8 mouse cellular contexts compared by ENCODE assay signal in the genomic region with DNA sequence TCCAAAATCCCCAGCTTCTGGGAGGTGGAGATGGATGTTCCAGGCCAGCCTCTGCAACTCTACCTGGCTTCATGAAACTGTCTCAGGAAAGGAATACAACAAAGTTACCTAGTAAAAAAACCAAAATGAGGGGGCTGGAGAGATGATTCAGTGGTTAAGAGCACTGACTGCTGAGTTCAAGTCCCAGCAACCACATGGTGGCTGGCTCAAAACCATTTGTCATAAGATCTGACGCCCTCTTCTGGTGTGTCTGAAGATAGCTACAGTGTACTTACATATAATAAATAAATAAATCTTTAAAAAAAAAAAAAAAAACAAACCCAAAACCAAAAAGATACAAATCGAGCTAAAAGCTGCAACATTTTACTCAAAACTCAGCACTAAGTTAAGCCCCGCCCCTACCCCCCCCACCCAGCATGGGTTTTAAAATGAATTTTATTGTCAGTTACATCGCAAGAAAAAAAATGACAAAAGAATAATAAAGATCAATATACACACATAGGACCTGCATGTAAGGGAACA. TPM values are rescaled to one million over a fixed set of nuclear protein-coding genes. Genes with fewer than 3 reads are reported as not detected.
DNase-seq lines count a peak whose midpoint lies in the region; ATAC-seq and TF ChIP-seq lines count a peak whose summit lies in the region.

No protein-coding gene starts in this region.

- peak overlapping the region; percentile 70 for H3K9ac ChIP-seq in embryonic facial prominence, embryonic 12.5 days

- TF ChIP-seq POLR2A in cerebellum, adult 2 months (IDR thresholded peaks at IDR 0.05; ENCODE audit: borderline replicate concordance, insufficient read depth, low read length) = no peak
- no peak for TF ChIP-seq POLR2A in myocyte (IDR thresholded peaks at IDR 0.05; ENCODE audit: insufficient read length, low read depth)

- no peaks in the 10 kb centered on the region for H3K9me3 ChIP-seq in embryonic facial prominence, embryonic 12.5 days

- peak overlapping the region; percentile 58 for H3K4me2 ChIP-seq in embryonic facial prominence, embryonic 12.5 days (replicated peaks)
- peak overlapping the region; percentile 91 for H3K4me2 ChIP-seq in myocyte (ENCODE audit: low read depth)

- peak overlapping the region; percentile 79 for H3K27ac ChIP-seq in cerebellum, adult 2 months (ENCODE audit: insufficient read depth, low read length)
- peak overlapping the region; percentile 99 for H3K27ac ChIP-seq in embryonic facial prominence, embryonic 12.5 days

- H3K27me3 ChIP-seq in cerebellum, adult 2 months (ENCODE audit: control insufficient read depth, insufficient read depth, low read length) = no peaks in the 10 kb centered on the region
- H3K27me3 ChIP-seq in embryonic facial prominence, embryonic 12.5 days = no peaks in the 10 kb centered on the region
- no peaks in the 10 kb centered on the region for H3K27me3 ChIP-seq in myocyte (ENCODE audit: control insufficient read depth, insufficient read depth, insufficient read length)

- peak overlapping the region; percentile 63 for H3ac ChIP-seq in myocyte (ENCODE audit: control insufficient read depth, insufficient read length)

- TF ChIP-seq CTCF in cerebellum, adult 2 months (IDR thresholded peaks at IDR 0.05; ENCODE audit: borderline replicate concordance, insufficient read depth, low read depth, low read length) = peak; percentile 20; the same call in 1 of the 2 replicates

- no peaks in the 10 kb centered on the region for H3K79me2 ChIP-seq in myocyte (ENCODE audit: control insufficient read depth, insufficient read depth)

- no peak for ATAC-seq in cerebellum, adult (ENCODE audit: insufficient number of reproducible peaks, low FRiP score, low TSS enrichment)
- ATAC-seq in embryonic facial prominence, embryonic 12.5 days (ENCODE audit: insufficient number of reproducible peaks, insufficient read depth, low FRiP score, low TSS enrichment) = no peak

- WGBS in cerebellum, adult 2 months = 4% methylated on average over 4 of the region's 4 CpGs
- 3% methylated on average over 4 of the region's 4 CpGs for WGBS in embryonic facial prominence, embryonic 12.5 days

- H3K4me3 ChIP-seq in cerebellum, adult 2 months (replicated peaks; ENCODE audit: insufficient read depth, low read depth, low read length) = peak overlapping the region; percentile 81
- H3K4me3 ChIP-seq in embryonic facial prominence, embryonic 12.5 days = peak overlapping the region; percentile 60
- peak overlapping the region; percentile 73 for H3K4me3 ChIP-seq in myocyte

- peak in 1 of 2 experiments; percentile 36 for DNase-seq in cerebellum, adult 2 months
- DNase-seq in 416B (ENCODE audit: low read depth) = peak; percentile 68
- DNase-seq in kidney, postnatal 10 days = peak; percentile 26
- DNase-seq in gastrocnemius, postnatal 10 days = no peak
- DNase-seq in urinary bladder, postnatal 10 days (ENCODE audit: low spot score) = no peak

- peaks cover 32% of the 10 kb centered on the region for H3K36me3 ChIP-seq in embryonic facial prominence, embryonic 12.5 days
- peaks cover 18% of the 10 kb centered on the region for H3K36me3 ChIP-seq in myocyte (ENCODE audit: control insufficient read depth, insufficient read depth)

- peaks cover 5% of the 10 kb centered on the region for H3K4me1 ChIP-seq in cerebellum, adult 2 months (ENCODE audit: control insufficient read depth, insufficient read depth, low read length)
- no peaks in the 10 kb centered on the region for H3K4me1 ChIP-seq in embryonic facial prominence, embryonic 12.5 days

TF ChIP-seq in myocyte, 11 proteins besides CTCF, POLR2A, EP300 and RAD21:
- TF ChIP-seq MYOD1 (IDR thresholded peaks at IDR 0.05; ENCODE audit: control insufficient read depth in 1 of 3, insufficient read length in 2 of 3, low read depth in 2 of 3) (no peak), MYOG (IDR thresholded peaks at IDR 0.05; ENCODE audit: control insufficient read depth in 1 of 3, insufficient read depth in 1 of 3, insufficient read length in 2 of 3, low read depth in 2 of 3) (no peak), MAX (IDR thresholded peaks at IDR 0.05; ENCODE audit: low read depth) (no peak), TCF12 (IDR thresholded peaks at IDR 0.05; ENCODE audit: insufficient read depth, poor library complexity, severe bottlenecking) (no peak), USF1 (IDR thresholded peaks at IDR 0.05; ENCODE audit: low read depth) (no peak), SRF (IDR thresholded peaks at IDR 0.05; ENCODE audit: control insufficient read depth, insufficient read length, low read depth) (no peak), E2F4 (IDR thresholded peaks at IDR 0.05; ENCODE audit: insufficient read depth) (no peak), CEBPB (IDR thresholded peaks at IDR 0.05; ENCODE audit: insufficient read depth, poor library complexity, severe bottlenecking) (no peak), TCF3 (IDR thresholded peaks at IDR 0.05; ENCODE audit: insufficient read length, low read depth) (no peak), POLR2AphosphoS2 (IDR thresholded peaks at IDR 0.05; ENCODE audit: insufficient read length, low read depth) (no peak)
TF ChIP-seq in myocyte: peak in this region for 0.

RNA-seq across cellular contexts. Expression of a gene that starts 0.5 kb away (rescaled TPM):
- polyA plus RNA-seq in cerebellum, adult 2 months (2012; rRNA removed) = 38.0 and 40.0 TPM in 2 replicates
- 56.6 TPM in 2 replicates for polyA plus RNA-seq in embryonic facial prominence, embryonic 12.5 days (2016; fragmentation: Nextera tagmentation; extraction: Ambion mirVana)
- polyA plus RNA-seq in myocyte (2012; fragmentation: generic; extraction: Trizol) = 57.4 TPM
- 10 to 100 TPM; 25.8 to 30.5 TPM for total RNA-seq in gastrocnemius, postnatal 10 days (2021)

RNA-seq across cellular contexts. Expression of a gene that starts 12.2 kb away (rescaled TPM):
- polyA plus RNA-seq in cerebellum, adult 2 months (2012; rRNA removed) = 74.3 and 74.9 TPM in 2 replicates
- 99.8 and 103 TPM in 2 replicates for polyA plus RNA-seq in embryonic facial prominence, embryonic 12.5 days (2016; fragmentation: Nextera tagmentation; extraction: Ambion mirVana)
- polyA plus RNA-seq in myocyte (2012; fragmentation: generic; extraction: Trizol) = 41.7 TPM
- 10 to 100 TPM; 30.9 to 32.6 TPM for total RNA-seq in gastrocnemius, postnatal 10 days (2021)

RNA-seq across cellular contexts. Expression of a gene that starts 33.7 kb away (rescaled TPM):
- 63.4 and 72.9 TPM in 2 replicates for polyA plus RNA-seq in cerebellum, adult 2 months (2012; rRNA removed)
- 83.6 and 83.9 TPM in 2 replicates for polyA plus RNA-seq in embryonic facial prominence, embryonic 12.5 days (2016; fragmentation: Nextera tagmentation; extraction: Ambion mirVana)
- polyA plus RNA-seq in myocyte (2012; fragmentation: generic; extraction: Trizol) = 18.2 TPM
- 10 to 100 TPM; 36.4 to 41.9 TPM for total RNA-seq in gastrocnemius, postnatal 10 days (2021)

RNA-seq across cellular contexts. Expression of a gene that starts 57.7 kb away (rescaled TPM):
- polyA plus RNA-seq in cerebellum, adult 2 months (2012; rRNA removed) = 0.51 and 0.65 TPM in 2 replicates
- polyA plus RNA-seq in embryonic facial prominence, embryonic 12.5 days (2016; fragmentation: Nextera tagmentation; extraction: Ambion mirVana) = not detected in 2 replicates
- polyA plus RNA-seq in myocyte (2012; fragmentation: generic; extraction: Trizol) = 0.14 TPM
- total RNA-seq in gastrocnemius, postnatal 10 days (2021) = under 1 TPM in 1 of 2 experiments, not detected in 1; 0.31 TPM

Comparison
In these comparisons a context has a peak if more than half of its experiments do, and no peak if none do; other contexts are left out.
1. DNase-seq: peak in 416B (single experiment) and kidney, postnatal 10 days (single experiment); none in gastrocnemius, postnatal 10 days (single experiment) and urinary bladder, postnatal 10 days (single experiment).
2. Peak in every context shown above with its lines, with median percentiles within 50 percentile points of each other: H3K4me3 ChIP-seq.